Mouse (Mus musculus): ENCODE results near the gene Sec24d.

- no peak for TF ChIP-seq POLR2A (IDR thresholded peaks at IDR 0.05; ENCODE audit: low read depth, low read length)
- no peak for TF ChIP-seq CTCF (IDR thresholded peaks at IDR 0.05; ENCODE audit: extremely low read depth, insufficient read depth, insufficient read length, insufficient replicate concordance)
These were observed 41.9 kb downstream of the Sec24d start for GRCm38 (mm10) chr3:123309141-123309540.
